Mouse (Mus musculus) frontal cortex, adult (tissue): Measurements from ENCODE around the gene Thra.

Experiments used
- ATAC-seq: cut with Nextera tagmentation; 2 replicates; pipeline ENCODE4 v1.9.2; 2017; ENCODE audit warnings: mild to moderate bottlenecking, moderate library complexity, mixed read lengths; ENCODE audit not compliant: low TSS enrichment

Thra gene

DNA sequence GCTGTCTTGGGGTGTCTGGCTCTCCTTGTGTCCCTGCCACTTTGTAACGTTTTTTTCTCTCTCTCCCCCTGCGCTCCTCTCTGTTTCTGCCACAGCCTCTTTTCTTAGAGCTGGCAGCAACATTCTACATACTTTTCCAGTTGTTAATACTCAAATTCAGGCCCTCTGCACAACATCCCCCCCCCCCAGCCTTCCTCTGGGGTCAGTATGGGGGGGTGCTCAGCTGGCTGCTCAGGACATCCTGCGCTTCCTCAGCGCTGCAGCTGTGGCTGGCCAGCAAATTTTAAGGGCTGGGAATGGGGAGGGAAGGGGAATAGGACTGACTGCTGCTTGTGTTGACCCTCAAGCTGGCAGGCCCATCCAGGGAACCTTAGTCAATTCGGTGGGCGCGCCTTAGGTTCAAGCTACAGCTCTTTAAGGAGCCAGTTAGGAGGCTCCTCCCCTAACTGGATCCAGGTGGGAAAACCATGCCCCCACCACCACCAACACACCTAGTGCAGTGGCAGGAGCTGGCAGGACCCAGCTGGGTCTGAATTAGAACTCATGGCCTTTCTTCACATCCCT, 4.1 kb downstream of the Thra start:
- ATAC-seq: no peak

DNA sequence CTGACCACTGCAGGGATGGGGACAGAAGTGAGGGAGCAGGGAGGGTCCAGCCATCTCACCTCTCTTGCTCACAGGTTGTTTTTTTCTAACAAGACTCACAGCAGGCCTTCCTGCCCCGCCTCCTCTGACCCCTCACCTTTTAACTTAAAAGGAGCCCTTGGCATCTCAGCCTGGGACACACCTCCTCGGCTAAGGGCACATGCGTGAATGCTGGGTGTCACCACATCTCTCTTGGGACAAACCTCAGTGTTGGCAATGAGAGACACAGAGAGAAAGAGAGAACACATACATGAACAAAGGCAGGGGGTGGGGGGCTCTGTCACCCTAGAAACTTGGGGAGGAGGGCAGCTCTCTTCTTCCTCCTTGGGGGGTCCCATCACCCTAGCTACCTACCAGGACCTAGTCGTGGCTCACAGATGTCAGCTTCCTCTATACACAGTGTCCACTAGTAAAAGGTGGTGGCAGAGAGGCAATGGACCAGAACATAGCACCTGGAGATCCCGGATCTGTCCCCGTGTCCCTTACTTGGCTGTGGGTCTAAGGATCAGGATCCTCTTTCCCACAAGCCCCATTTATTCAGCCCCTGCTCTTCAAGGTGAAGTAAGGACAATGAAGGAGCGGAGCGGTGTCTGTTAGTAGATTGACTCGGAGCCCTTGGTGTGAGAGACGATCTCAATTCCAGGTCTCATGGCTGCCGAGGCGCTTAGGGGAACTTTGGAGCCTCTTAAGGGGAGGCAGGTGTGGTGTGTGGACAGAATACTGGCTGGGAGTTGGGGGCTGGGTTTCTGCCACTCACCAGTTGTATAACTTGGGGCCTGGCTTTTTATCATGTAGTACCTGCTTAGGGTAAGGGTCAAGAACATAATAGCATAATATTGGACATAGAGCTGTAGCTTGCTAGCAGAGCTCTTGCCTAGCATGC, 5.8 kb downstream of the Thra start:
- ATAC-seq: no peak

DNA sequence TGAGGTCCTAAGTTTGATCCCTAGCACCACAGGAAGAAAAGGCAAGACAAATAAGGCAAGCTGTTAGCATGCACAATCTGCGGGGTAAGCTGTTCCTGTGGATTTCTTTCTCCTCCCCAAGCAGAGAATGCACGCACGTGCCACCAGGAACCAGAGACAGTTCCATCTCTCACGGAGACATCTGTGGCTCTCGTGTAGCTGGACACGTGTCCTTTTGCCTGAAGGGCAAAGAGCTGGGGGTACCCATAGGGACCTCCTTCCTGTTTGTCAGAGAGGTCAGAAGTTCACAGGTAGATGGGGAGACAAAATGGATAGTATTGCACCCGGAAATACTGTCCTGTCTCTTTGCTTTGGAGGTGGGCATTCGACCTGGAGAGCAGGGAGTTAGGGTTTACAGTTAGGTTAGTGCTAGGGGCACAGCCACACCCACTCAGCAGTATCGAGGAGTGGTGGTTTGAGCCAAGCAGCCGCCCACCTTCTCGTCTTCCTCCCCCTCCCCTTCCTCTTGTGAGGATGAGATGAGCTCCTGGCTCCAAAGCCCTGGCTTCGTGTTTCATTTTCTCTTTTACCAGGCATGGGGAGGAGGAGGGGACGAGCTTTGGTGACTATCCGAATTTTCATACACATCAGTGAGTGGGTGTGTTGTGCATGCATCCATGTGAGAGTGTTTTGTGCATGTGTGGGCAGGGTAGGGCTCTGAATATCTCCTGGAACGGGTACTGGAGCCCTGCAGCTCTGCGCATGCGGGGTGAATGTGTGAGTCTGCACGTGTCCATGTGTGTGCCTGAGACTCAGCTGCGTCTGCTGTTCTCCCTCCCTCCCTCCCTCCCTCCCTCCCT, 6.6 kb downstream of the Thra start:
- peak; percentile 48 for ATAC-seq

- ATAC-seq: no peak
Measured at GRCm38 (mm10) chr11:98747804-98748505, 7.5 kb downstream of the Thra start.

GRCm38 (mm10) chr11:98748506-98749416, 8.3 kb downstream of the Thra start:
- ATAC-seq: no peak

GRCm38 (mm10) chr11:98749716-98750115, 9.3 kb downstream of the Thra start:
- no peak for ATAC-seq

DNA sequence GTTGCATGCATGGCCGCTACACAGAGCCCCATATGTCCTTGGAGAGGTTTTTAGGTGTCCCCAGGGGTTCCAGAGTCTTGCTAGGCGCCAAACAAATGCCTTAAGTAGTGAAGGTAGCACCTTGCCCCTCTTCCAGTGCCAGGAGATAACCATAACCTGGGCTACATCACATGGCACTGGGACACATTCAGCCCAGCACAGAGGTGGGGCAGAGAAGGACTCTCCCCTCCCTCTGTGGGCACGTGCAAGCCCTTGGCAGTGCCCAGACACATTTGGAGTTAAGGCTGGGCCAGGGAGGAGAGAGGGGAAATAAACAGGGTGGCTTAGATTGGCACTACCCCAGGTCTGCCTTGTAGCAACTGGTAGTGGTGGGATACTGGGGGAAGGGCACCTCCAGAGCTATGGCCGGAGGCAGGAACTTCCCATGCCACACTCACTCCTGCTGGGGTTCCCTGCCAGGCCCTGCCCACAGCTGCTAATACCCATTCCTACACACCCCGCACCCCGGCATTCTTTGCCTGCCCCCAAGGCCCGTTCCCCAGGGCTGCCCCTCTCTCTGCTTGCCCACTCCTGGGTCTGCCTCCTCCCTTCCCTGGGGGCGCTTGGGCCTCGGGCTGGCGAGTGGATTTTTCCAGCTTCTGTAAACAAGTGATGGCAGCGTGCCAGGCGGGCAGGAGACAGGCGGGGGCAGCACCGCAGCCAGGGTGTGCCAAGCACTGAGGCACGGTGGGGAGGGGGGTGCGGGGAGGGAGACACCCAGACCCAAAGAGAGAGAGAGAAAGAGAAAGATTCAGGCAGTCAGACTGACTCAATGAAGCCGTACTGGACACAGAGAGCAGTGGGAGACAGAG, 10.1 kb downstream of the Thra start:
- ATAC-seq: peak; percentile 6; the same call in 1 of the 2 replicates

DNA sequence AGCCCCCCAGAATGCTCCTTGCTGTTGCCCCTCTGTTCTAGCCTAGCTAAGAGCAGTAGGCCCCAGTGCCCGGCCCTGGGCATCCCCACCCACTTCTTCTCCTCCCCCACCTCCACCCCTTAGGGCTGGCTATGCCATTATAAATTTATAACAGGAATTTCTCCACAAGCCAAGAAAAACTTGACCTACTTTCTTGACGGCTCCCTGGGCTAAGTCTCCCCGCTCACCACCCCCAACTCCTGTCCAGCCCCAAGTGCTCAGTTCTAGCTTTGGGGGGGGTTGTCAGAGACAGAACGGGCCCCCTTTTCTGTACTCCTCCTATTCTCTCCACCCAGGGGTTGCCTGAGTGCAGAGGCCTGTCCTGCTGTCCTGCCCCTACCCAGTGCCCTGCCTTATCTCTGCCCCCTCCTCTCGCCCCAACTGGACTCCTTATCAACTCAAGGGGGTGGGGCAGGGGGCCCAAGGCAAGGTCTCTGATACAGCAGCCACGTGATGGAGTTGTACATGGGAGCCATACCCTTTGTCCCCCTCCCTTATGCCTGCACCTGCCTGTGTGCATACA, 10.9 kb downstream of the Thra start:
- no peak for ATAC-seq

DNA sequence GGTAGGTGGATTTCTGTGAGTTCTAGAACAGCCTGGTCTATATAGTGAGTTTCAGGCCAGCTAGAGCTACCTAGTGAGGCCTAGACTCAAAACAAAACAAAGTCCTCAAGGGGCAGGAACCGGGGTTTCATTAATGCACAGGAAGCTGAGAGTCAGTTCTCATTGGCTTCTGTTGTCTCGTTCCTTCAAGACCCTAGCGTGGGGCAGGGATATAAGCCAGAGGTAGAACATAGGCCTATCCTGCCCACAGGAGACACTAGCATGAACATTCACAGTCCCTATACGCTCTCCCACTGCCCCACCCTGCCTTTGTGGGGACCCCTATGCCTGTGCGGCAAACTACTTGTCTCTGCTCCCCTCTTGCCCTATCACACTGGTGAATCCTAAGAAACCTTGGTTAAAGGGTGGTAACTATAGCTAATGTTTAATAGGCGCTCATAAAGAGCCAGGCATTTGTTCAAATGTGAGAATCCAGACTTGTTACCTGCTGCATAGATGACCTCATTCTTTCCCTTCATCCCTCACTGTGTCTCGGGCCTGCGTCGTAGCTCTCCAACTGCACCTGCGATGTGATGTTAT, 12.2 kb downstream of the Thra start:
- ATAC-seq: no peak

DNA sequence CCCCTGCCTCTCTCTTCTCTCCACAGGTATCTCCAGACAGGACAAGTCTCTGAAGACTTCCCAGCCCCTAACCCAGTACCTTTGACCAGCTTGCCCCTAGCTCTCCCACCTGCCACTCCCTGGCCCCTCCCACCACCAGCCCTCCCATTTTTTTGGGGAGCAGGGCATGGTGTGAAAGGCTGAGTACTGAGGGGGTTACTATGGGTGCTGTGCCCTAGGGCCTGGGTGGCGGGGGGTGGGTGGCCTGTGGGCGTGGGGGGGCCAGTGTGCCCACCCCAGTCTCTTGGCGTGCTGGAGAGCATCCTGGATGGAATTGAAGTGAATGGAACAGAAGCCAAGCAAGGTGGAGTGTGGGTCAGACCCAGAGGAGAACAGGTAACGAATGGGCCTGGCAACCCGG, 12.8 kb downstream of the Thra start:
- ATAC-seq: no peak

GRCm38 (mm10) chr11:98754151-98754620, 13.7 kb downstream of the Thra start:
- 0 out of 2 replicates have a peak, but pooled peaks have one; percentile 3 for ATAC-seq

GRCm38 (mm10) chr11:98754621-98755181, 14.3 kb downstream of the Thra start:
- peak; percentile 45 for ATAC-seq

GRCm38 (mm10) chr11:98755726-98756380, 15.4 kb downstream of the Thra start:
- no peak for ATAC-seq

DNA sequence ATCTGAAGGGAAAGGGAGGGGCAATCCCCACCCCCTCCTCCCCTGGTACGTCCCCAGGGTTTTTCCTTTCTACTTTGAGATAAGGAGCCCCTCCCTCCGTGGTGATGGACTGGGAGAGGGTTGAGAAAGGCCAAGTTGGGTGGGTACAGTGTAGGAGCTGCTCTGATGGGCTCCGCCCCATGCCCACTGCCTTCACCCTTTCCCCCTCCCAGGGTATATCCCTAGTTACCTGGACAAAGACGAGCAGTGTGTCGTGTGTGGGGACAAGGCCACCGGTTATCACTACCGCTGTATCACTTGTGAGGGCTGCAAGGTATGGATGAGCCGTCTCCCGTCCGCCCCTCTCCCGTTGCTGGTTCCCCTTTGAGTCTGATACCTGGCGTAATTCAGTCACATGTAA, 16.3 kb downstream of the Thra start:
- no peak for ATAC-seq

DNA sequence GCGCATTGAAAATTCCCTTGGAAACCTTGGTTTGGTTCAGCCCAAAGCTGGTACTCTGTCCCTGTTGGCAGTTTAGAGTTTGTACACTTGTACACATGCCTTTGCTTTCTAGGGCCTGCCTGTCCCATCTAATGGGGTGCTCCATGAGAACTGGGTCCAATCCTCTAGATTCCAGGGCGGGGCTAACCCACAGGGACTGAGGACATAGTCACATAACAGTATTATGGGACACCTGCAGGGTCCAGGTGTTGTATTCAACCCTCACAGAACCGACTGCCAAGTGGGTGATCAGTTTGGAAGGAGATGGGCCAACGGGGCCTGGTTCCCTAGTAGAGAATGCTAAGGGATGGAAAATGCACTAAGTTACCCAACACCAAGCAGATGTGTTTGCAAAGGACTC, 21.5 kb downstream of the Thra start:
- ATAC-seq: no peak

DNA sequence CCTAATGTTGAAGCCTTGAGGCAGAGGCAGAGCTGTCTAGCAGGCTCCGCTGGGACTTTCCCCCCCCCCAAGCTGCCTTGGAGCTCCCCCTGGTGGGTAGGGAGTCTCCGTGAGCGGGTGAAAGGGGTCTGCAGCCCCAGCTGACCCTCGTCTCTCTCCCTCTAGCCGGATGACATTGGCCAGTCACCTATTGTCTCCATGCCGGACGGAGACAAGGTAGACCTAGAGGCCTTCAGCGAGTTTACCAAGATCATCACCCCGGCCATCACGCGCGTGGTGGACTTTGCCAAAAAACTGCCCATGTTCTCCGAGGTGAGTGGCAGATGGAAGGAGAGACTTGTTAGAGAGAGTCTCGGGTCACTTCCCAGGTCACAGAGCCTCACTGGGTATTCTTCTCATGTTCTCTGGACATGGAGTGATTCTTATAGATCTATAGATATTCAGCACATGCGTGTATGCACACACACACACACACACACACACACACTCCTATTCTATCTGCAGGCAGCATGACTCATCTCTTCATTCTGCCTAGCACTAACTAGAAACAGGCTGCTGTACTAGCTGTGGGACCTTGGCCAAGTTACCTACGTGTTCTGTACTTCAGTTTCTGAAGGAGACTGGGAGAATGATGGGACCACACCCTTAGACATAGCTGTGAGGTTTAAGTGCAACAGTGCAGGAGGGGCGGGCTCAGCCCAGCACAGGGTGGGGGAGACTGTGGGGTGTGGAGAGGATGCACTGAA, 22.5 kb downstream of the Thra start:
- ATAC-seq: peak; percentile 55; the same call in 1 of the 2 replicates

- no peak for ATAC-seq
Measured at GRCm38 (mm10) chr11:98763502-98763861, 23.0 kb downstream of the Thra start.
